Mouse (Mus musculus): ENCODE results near the gene Odc1. TPM values are rescaled to one million over a fixed set of nuclear protein-coding genes. Genes with fewer than 3 reads are reported as not detected.

Gene Odc1
- polyA plus RNA-seq, 1 experiment from 2014 or later = 70.4 TPM

DNA sequence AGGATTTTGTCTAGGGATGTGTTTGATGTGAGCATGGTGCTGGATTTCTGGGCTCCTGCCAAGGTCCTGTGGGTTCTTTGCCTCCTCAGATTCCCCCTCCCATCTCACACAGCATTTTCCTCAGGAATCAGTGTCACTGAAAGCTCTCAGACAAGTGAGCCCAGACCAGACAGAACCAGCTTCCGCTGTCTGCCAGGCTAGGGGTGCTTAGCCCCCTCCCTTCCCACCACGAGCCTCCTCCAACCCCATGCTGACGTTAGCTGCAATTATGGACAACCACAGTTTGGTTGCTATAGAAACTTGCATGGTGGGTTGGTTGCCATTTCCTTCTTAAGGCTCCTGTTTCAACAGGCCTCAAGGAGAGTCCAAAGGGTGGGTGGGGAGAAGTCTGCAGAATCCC is 39.3 kb downstream of the Odc1 start:
- no peak for DNase-seq (ENCODE audit: low spot score)
- H3K4me1 ChIP-seq (replicated peaks; ENCODE audit: control insufficient read depth, insufficient read depth) = no peaks in the 10 kb centered on the region
- H3K4me2 ChIP-seq (replicated peaks; ENCODE audit: low read depth) = no peak overlapping the region
- H3K27me3 ChIP-seq (ENCODE audit: control insufficient read depth, insufficient read depth, low read length) = no peaks in the 10 kb centered on the region
- H3K9me3 ChIP-seq (ENCODE audit: control insufficient read depth, low read length) = no peaks in the 10 kb centered on the region
- no peak for ATAC-seq (ENCODE audit: low FRiP score, low TSS enrichment)
- TF ChIP-seq CTCF (IDR thresholded peaks at IDR 0.05; ENCODE audit: low read depth) = no peak
- TF ChIP-seq EP300 (optimal IDR thresholded peaks at IDR 0.05) = no peak
- H3K27ac ChIP-seq (replicated peaks) = no peak overlapping the region
- no peak overlapping the region for H3K4me3 ChIP-seq (ENCODE audit: low read depth, low read length)
- no peaks in the 10 kb centered on the region for H3K36me3 ChIP-seq (ENCODE audit: control insufficient read depth, insufficient read depth, low read length)
- H3K9ac ChIP-seq (ENCODE audit: low read length) = no peak overlapping the region
- WGBS = 33% methylated on average over 3 of the region's 3 CpGs

DNA sequence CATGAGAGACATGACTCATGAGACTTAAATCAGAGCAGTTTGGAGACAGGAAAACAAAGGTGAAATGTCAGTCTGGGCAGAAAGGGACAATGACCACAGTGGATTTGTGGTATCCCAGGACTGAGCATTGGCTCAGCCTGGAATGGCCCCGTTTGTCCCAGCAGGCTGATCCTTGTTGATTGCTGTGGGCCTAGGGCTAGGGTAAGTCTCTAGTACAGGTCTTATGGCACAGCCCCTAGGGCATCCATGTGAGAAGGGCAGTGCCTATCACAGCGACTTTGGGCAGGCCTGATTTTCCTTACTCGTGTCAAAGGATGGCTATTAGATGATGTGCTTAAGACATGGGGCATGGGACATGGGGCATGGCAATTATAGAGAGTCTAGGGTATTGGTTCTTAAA is 41.4 kb downstream of the Odc1 start:
- H3K4me1 ChIP-seq (replicated peaks; ENCODE audit: control insufficient read depth, insufficient read depth) = no peaks in the 10 kb centered on the region
- TF ChIP-seq CTCF (IDR thresholded peaks at IDR 0.05; ENCODE audit: low read depth) = no peak
- TF ChIP-seq EP300 (optimal IDR thresholded peaks at IDR 0.05) = no peak
- H3K9me3 ChIP-seq (ENCODE audit: control insufficient read depth, low read length) = no peaks in the 10 kb centered on the region
- no peaks in the 10 kb centered on the region for H3K27me3 ChIP-seq (ENCODE audit: control insufficient read depth, insufficient read depth, low read length)
- WGBS = 74% methylated on average over 3 of the region's 3 CpGs
- DNase-seq (ENCODE audit: low spot score) = no peak
- ATAC-seq (ENCODE audit: low FRiP score, low TSS enrichment) = no peak
- H3K27ac ChIP-seq (replicated peaks) = no peak overlapping the region
- no peak overlapping the region for H3K4me2 ChIP-seq (replicated peaks; ENCODE audit: low read depth)
- no peaks in the 10 kb centered on the region for H3K36me3 ChIP-seq (ENCODE audit: control insufficient read depth, insufficient read depth, low read length)
- H3K9ac ChIP-seq (ENCODE audit: low read length) = no peak overlapping the region
- no peak overlapping the region for H3K4me3 ChIP-seq (ENCODE audit: low read depth, low read length)

DNA sequence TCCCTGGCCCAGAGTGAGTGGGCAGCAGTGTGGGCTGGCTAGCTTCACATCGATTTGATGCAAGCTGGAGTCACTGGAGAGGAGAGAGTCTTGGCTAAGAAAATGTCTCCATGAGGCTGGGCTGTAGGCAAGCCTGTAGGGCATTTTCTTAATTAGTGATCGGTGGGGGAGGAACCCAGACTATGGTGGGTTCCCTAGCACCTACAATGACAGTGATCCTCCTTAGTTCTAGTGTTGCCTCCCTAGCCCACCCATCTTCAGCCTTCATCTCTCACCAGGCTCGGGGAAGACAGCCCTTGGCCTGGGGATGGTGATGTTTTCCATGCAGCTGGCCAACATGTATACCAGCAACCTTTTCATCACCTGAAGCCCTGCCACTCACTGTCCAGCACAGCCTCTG is 43.8 kb downstream of the Odc1 start:
- Histone ChIP-seq H3K27me3 (ENCODE audit: control insufficient read depth, insufficient read depth, low read length) (no peaks in the 10 kb centered on the region), H3K9ac (ENCODE audit: low read length) (no peak overlapping the region), H3K4me2 (replicated peaks; ENCODE audit: low read depth) (no peak overlapping the region), H3K27ac (replicated peaks) (no peak overlapping the region), H3K36me3 (ENCODE audit: control insufficient read depth, insufficient read depth, low read length) (no peaks in the 10 kb centered on the region), H3K4me1 (replicated peaks; ENCODE audit: control insufficient read depth, insufficient read depth) (no peaks in the 10 kb centered on the region), H3K4me3 (ENCODE audit: low read depth, low read length) (no peak overlapping the region), H3K9me3 (ENCODE audit: control insufficient read depth, low read length) (no peaks in the 10 kb centered on the region)
- WGBS = 91% methylated on average over 3 of the region's 3 CpGs
- DNase-seq (ENCODE audit: low spot score) (no peak), ATAC-seq (ENCODE audit: low FRiP score, low TSS enrichment) (no peak)
- TF ChIP-seq EP300 (optimal IDR thresholded peaks at IDR 0.05) (no peak), CTCF (IDR thresholded peaks at IDR 0.05; ENCODE audit: low read depth) (no peak)

DNA sequence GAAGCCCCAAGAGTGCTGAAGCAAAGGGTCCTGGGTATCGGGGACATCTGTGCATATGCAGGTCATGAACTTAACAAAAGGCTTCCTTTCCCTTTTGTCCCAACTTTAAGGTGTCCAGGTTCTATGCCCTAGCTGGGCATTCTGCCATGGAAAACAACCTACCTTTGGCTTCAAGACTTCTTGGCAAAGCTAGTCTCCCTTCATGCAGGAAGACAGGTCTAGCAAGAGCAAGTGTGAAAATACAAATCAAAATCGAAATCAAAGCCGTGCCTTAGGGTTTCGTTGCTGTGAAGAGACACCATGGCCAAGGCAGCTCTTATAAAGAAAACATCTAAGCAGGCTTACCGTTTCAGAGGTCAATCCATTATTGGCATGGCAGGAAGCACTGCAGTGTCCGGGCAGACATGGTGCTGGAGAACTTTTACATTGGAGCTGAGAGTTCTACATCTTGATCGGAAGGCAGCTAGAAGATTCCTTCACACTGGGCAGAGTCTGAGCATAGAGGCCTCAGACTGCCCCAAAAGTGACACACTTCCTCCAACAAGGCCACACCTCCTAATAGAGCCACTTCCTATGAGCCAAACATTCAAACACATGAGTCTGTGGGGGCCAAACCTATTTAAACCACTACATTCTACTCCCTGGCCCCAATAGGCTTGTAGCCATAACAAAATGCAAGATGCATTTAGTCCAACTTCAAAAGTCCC is 44.5 kb downstream of the Odc1 start:
- no peak overlapping the region for H3K4me3 ChIP-seq (ENCODE audit: low read depth, low read length)

DNA sequence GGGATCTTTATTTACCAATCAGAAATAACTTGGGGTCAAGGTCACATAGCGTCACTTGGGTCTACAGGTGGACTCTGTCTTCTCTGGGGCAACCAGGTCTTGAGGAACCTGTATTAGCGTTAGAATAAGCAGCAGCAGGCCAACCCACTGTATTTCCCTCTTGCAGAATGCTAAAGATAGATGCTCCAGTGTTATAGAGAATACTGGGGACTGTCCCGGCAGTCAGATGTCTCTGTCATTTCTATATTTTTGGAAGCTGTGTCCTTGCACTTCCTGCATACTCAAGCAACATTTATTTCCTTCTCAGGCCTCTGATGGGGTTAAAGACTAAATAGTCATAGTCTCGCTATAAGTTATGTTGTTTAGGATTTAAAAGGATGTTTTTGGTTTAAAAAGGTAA is 46.7 kb downstream of the Odc1 start:
- WGBS = 76% methylated on average over 4 of the region's 4 CpGs

More for the DNA sequence above, 44.5 kb downstream of the Odc1 start:
- DNase-seq (ENCODE audit: low spot score) = no peak
- no peaks in the 10 kb centered on the region for H3K27me3 ChIP-seq (ENCODE audit: control insufficient read depth, insufficient read depth, low read length)
- H3K36me3 ChIP-seq (ENCODE audit: control insufficient read depth, insufficient read depth, low read length) = no peaks in the 10 kb centered on the region
- TF ChIP-seq EP300 (optimal IDR thresholded peaks at IDR 0.05) (no peak), CTCF (IDR thresholded peaks at IDR 0.05; ENCODE audit: low read depth) (no peak)
- H3K4me2 ChIP-seq (replicated peaks; ENCODE audit: low read depth) = no peak overlapping the region
- H3K9ac ChIP-seq (ENCODE audit: low read length) = no peak overlapping the region
- WGBS = 87% methylated on average over 7 of the region's 7 CpGs
- no peak overlapping the region for H3K27ac ChIP-seq (replicated peaks)
- ATAC-seq (ENCODE audit: low FRiP score, low TSS enrichment) = no peak
- H3K9me3 ChIP-seq (ENCODE audit: control insufficient read depth, low read length) = no peaks in the 10 kb centered on the region
- no peaks in the 10 kb centered on the region for H3K4me1 ChIP-seq (replicated peaks; ENCODE audit: control insufficient read depth, insufficient read depth)

DNA sequence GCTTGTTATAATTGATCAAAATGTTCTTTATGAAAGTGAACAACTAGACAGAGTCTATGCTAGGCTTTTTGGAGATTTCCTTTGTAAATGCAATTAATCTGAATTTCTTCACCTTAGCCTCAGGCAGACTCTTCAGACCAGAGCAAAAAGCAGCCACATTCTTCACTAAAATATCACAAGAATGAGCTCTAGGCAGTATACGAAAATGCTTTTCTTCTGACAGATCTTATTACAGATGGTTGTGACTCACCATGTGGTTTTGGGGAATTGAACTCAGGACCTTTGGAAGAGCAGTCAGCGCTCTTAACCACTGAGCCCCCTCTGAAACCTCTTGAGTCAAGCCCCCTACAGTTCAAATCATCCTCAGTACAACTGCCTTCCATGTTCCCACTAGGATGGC is 49.4 kb downstream of the Odc1 start:
- DNase-seq (ENCODE audit: low spot score) (no peak), ATAC-seq (ENCODE audit: low FRiP score, low TSS enrichment) (no peak)
- Histone ChIP-seq H3K9ac (ENCODE audit: low read length) (no peak overlapping the region), H3K4me1 (replicated peaks; ENCODE audit: control insufficient read depth, insufficient read depth) (no peaks in the 10 kb centered on the region), H3K36me3 (ENCODE audit: control insufficient read depth, insufficient read depth, low read length) (no peaks in the 10 kb centered on the region), H3K4me3 (ENCODE audit: low read depth, low read length) (no peak overlapping the region), H3K4me2 (replicated peaks; ENCODE audit: low read depth) (no peak overlapping the region), H3K9me3 (ENCODE audit: control insufficient read depth, low read length) (no peaks in the 10 kb centered on the region), H3K27ac (replicated peaks) (no peak overlapping the region), H3K27me3 (ENCODE audit: control insufficient read depth, insufficient read depth, low read length) (no peaks in the 10 kb centered on the region)
- WGBS = 90% methylated on average over 2 of the region's 2 CpGs
- TF ChIP-seq CTCF (IDR thresholded peaks at IDR 0.05; ENCODE audit: low read depth) (no peak), EP300 (optimal IDR thresholded peaks at IDR 0.05) (no peak)

More for the DNA sequence above, 46.7 kb downstream of the Odc1 start:
- Histone ChIP-seq H3K9ac (ENCODE audit: low read length) (no peak overlapping the region), H3K27ac (replicated peaks) (no peak overlapping the region), H3K4me3 (ENCODE audit: low read depth, low read length) (no peak overlapping the region), H3K36me3 (ENCODE audit: control insufficient read depth, insufficient read depth, low read length) (no peaks in the 10 kb centered on the region), H3K4me2 (replicated peaks; ENCODE audit: low read depth) (no peak overlapping the region), H3K9me3 (ENCODE audit: control insufficient read depth, low read length) (no peaks in the 10 kb centered on the region), H3K4me1 (replicated peaks; ENCODE audit: control insufficient read depth, insufficient read depth) (no peaks in the 10 kb centered on the region), H3K27me3 (ENCODE audit: control insufficient read depth, insufficient read depth, low read length) (no peaks in the 10 kb centered on the region)
- no peak for TF ChIP-seq EP300 (optimal IDR thresholded peaks at IDR 0.05)
- TF ChIP-seq CTCF (IDR thresholded peaks at IDR 0.05; ENCODE audit: low read depth) = no peak
- no peak for ATAC-seq (ENCODE audit: low FRiP score, low TSS enrichment)
- no peak for DNase-seq (ENCODE audit: low spot score)
